Mouse (Mus musculus): ENCODE measurements around the gene Arhgef39. TPM values are rescaled to one million over a fixed set of nuclear protein-coding genes. Genes with fewer than 3 reads are reported as not detected.
"Not testable (repeated sequence)": the region's sequence is repeated elsewhere in the genome, so short reads cannot be mapped to it uniquely, and the experiment has no call there.

The Arhgef39 gene
- polyA plus RNA-seq, 1 experiment from 2014 or later, result 43.4 TPM

- peak overlapping the region; percentile 33 for H3K4me3 ChIP-seq (ENCODE audit: low read length)
- 0 out of 2 replicates have a peak, but pooled peaks cover 3% of the 10 kb centered on the region for H3K36me3 ChIP-seq (ENCODE audit: control insufficient read depth, insufficient read depth)
- peaks cover 12% of the 10 kb centered on the region for H3K4me1 ChIP-seq (ENCODE audit: control insufficient read depth, insufficient read depth, low read length)
- WGBS, result 44% methylated on average over 12 of the region's 12 CpGs
- no peak overlapping the region; the same call in 1 of the 2 replicates for H3K9ac ChIP-seq (ENCODE audit: low read length)
- H3K27me3 ChIP-seq (ENCODE audit: control insufficient read depth, insufficient read depth, low read length), result no peaks in the 10 kb centered on the region
- ATAC-seq (replicated peaks; ENCODE audit: extremely low read depth, insufficient read depth, low FRiP score), result no peak
- peaks cover 3% of the 10 kb centered on the region for H3K9me3 ChIP-seq (replicated peaks; ENCODE audit: control insufficient read depth, low read length)
- H3K27ac ChIP-seq (ENCODE audit: low read length), result peak overlapping the region; percentile 69
- peak overlapping the region; percentile 57 for H3K4me2 ChIP-seq (ENCODE audit: low read depth, low read length)
Observed at GRCm38 (mm10) chr4:43492101-43492820, 7.2 kb downstream of the Arhgef39 start.

- no peaks in the 10 kb centered on the region for H3K27me3 ChIP-seq (ENCODE audit: control insufficient read depth, insufficient read depth, low read length)
- H3K27ac ChIP-seq (ENCODE audit: low read length), result no peak overlapping the region
- no peak overlapping the region for H3K4me2 ChIP-seq (ENCODE audit: low read depth, low read length)
- 0 out of 2 replicates have a peak, but pooled peaks cover under 1% of the 10 kb centered on the region for H3K36me3 ChIP-seq (ENCODE audit: control insufficient read depth, insufficient read depth)
- 76% methylated on average over 5 of the region's 5 CpGs for WGBS
- peaks cover 3% of the 10 kb centered on the region for H3K9me3 ChIP-seq (replicated peaks; ENCODE audit: control insufficient read depth, low read length)
- peaks cover 12% of the 10 kb centered on the region for H3K4me1 ChIP-seq (ENCODE audit: control insufficient read depth, insufficient read depth, low read length)
- no peak overlapping the region for H3K9ac ChIP-seq (ENCODE audit: low read length)
- H3K4me3 ChIP-seq (ENCODE audit: low read length), result no peak overlapping the region
- no peak for ATAC-seq (replicated peaks; ENCODE audit: extremely low read depth, insufficient read depth, low FRiP score)
Observed at GRCm38 (mm10) chr4:43490801-43491200, 8.7 kb downstream of the Arhgef39 start.

- H3K36me3 ChIP-seq (ENCODE audit: control insufficient read depth, insufficient read depth), result no peaks in the 10 kb centered on the region
- no peak overlapping the region for H3K4me2 ChIP-seq (ENCODE audit: low read depth, low read length)
- no peak overlapping the region for H3K9ac ChIP-seq (ENCODE audit: low read length)
- no peak overlapping the region for H3K4me3 ChIP-seq (ENCODE audit: low read length)
- H3K4me1 ChIP-seq (ENCODE audit: control insufficient read depth, insufficient read depth, low read length), result peaks cover 6% of the 10 kb centered on the region
- H3K27ac ChIP-seq (ENCODE audit: low read length), result no peak overlapping the region
- WGBS, result 89% methylated on average over 3 of the region's 3 CpGs
- no peaks in the 10 kb centered on the region for H3K27me3 ChIP-seq (ENCODE audit: control insufficient read depth, insufficient read depth, low read length)
- ATAC-seq (replicated peaks; ENCODE audit: extremely low read depth, insufficient read depth, low FRiP score), result no peak
- peaks cover 3% of the 10 kb centered on the region for H3K9me3 ChIP-seq (replicated peaks; ENCODE audit: control insufficient read depth, low read length)
Observed at GRCm38 (mm10) chr4:43489611-43490010, 9.9 kb downstream of the Arhgef39 start.

GRCm38 (mm10) chr4:43485666-43486065 lies 13.8 kb downstream of the Arhgef39 start:
- 80% methylated on average over 5 of the region's 5 CpGs for WGBS

GRCm38 (mm10) chr4:43483535-43484091 lies 15.9 kb downstream of the Arhgef39 start, which contains the start of gene Sit1:
Sit1 (minus strand) TSS chr4:43483734.
- Histone ChIP-seq H3K9me3 (replicated peaks; ENCODE audit: control insufficient read depth, low read length) (no peaks in the 10 kb centered on the region; the same call in 1 of the 2 replicates), H3K36me3 (ENCODE audit: control insufficient read depth, insufficient read depth) (no peaks in the 10 kb centered on the region), H3K4me2 (ENCODE audit: low read depth, low read length) (peak within 1 kb of the TSS; percentile 26), H3K4me1 (ENCODE audit: control insufficient read depth, insufficient read depth, low read length) (0 out of 2 replicates have a peak, but pooled peaks cover under 1% of the 10 kb centered on the region), H3K4me3 (ENCODE audit: low read length) (peak within 1 kb of the TSS; percentile 14; the same call in 1 of the 2 replicates), H3K9ac (ENCODE audit: low read length) (0 out of 2 replicates have a peak within 1 kb of the TSS, but pooled peaks have one; percentile 21), H3K27me3 (ENCODE audit: control insufficient read depth, insufficient read depth, low read length) (no peaks in the 10 kb centered on the region), H3K27ac (ENCODE audit: low read length) (no peak within 1 kb of the TSS)
- peak; percentile 21; the same call in 1 of the 2 replicates for ATAC-seq (replicated peaks; ENCODE audit: extremely low read depth, insufficient read depth, low FRiP score)
- 53% methylated on average over 12 of the region's 12 CpGs for WGBS

More at GRCm38 (mm10) chr4:43485666-43486065, 13.8 kb downstream of the Arhgef39 start:
- H3K4me3 ChIP-seq (ENCODE audit: low read length); H3K4me2 ChIP-seq (ENCODE audit: low read depth, low read length); H3K9me3 ChIP-seq (replicated peaks; ENCODE audit: control insufficient read depth, low read length); H3K27me3 ChIP-seq (ENCODE audit: control insufficient read depth, insufficient read depth, low read length); ATAC-seq (replicated peaks; ENCODE audit: extremely low read depth, insufficient read depth, low FRiP score); H3K4me1 ChIP-seq (ENCODE audit: control insufficient read depth, insufficient read depth, low read length); H3K27ac ChIP-seq (ENCODE audit: low read length); H3K9ac ChIP-seq (ENCODE audit: low read length); H3K36me3 ChIP-seq (ENCODE audit: control insufficient read depth, insufficient read depth): not testable (repeated sequence)

- peak overlapping the region; percentile 0; the same call in 1 of the 2 replicates for H3K4me3 ChIP-seq (ENCODE audit: low read length)
Observed at GRCm38 (mm10) chr4:43482591-43482990, 16.9 kb downstream of the Arhgef39 start.

GRCm38 (mm10) chr4:43481894-43482456 lies 17.5 kb downstream of the Arhgef39 start:
- no peaks in the 10 kb centered on the region for H3K27me3 ChIP-seq (ENCODE audit: control insufficient read depth, insufficient read depth, low read length)
- no peak overlapping the region; the same call in 1 of the 2 replicates for H3K4me3 ChIP-seq (ENCODE audit: low read length)
- no peak overlapping the region for H3K9ac ChIP-seq (ENCODE audit: low read length)
- no peak overlapping the region for H3K27ac ChIP-seq (ENCODE audit: low read length)
- H3K4me1 ChIP-seq (ENCODE audit: control insufficient read depth, insufficient read depth, low read length), result peaks cover 4% of the 10 kb centered on the region; the same call in 1 of the 2 replicates
- no peaks in the 10 kb centered on the region; the same call in 1 of the 2 replicates for H3K9me3 ChIP-seq (replicated peaks; ENCODE audit: control insufficient read depth, low read length)
- H3K4me2 ChIP-seq (ENCODE audit: low read depth, low read length), result peak overlapping the region; percentile 26
- no peaks in the 10 kb centered on the region for H3K36me3 ChIP-seq (ENCODE audit: control insufficient read depth, insufficient read depth)
- WGBS, result 49% methylated on average over 7 of the region's 7 CpGs
- ATAC-seq (replicated peaks; ENCODE audit: extremely low read depth, insufficient read depth, low FRiP score), result no peak

More at GRCm38 (mm10) chr4:43482591-43482990, 16.9 kb downstream of the Arhgef39 start:
- no peak for ATAC-seq (replicated peaks; ENCODE audit: extremely low read depth, insufficient read depth, low FRiP score)
- WGBS, result 57% methylated on average over 10 of the region's 10 CpGs
- H3K27me3 ChIP-seq (ENCODE audit: control insufficient read depth, insufficient read depth, low read length), result no peaks in the 10 kb centered on the region
- H3K4me2 ChIP-seq (ENCODE audit: low read depth, low read length), result peak overlapping the region; percentile 26
- 0 out of 2 replicates have a peak overlapping the region, but pooled peaks have one; percentile 21 for H3K9ac ChIP-seq (ENCODE audit: low read length)
- no peaks in the 10 kb centered on the region for H3K36me3 ChIP-seq (ENCODE audit: control insufficient read depth, insufficient read depth)
- H3K9me3 ChIP-seq (replicated peaks; ENCODE audit: control insufficient read depth, low read length), result no peaks in the 10 kb centered on the region; the same call in 1 of the 2 replicates
- no peak overlapping the region for H3K27ac ChIP-seq (ENCODE audit: low read length)
- H3K4me1 ChIP-seq (ENCODE audit: control insufficient read depth, insufficient read depth, low read length), result peaks cover 4% of the 10 kb centered on the region; the same call in 1 of the 2 replicates

GRCm38 (mm10) chr4:43480985-43481384 lies 18.5 kb downstream of the Arhgef39 start:
- Histone ChIP-seq H3K9ac (ENCODE audit: low read length) (no peak overlapping the region), H3K27ac (ENCODE audit: low read length) (no peak overlapping the region), H3K4me1 (ENCODE audit: control insufficient read depth, insufficient read depth, low read length) (peaks cover 4% of the 10 kb centered on the region; the same call in 1 of the 2 replicates), H3K27me3 (ENCODE audit: control insufficient read depth, insufficient read depth, low read length) (no peaks in the 10 kb centered on the region), H3K36me3 (ENCODE audit: control insufficient read depth, insufficient read depth) (no peaks in the 10 kb centered on the region), H3K4me2 (ENCODE audit: low read depth, low read length) (no peak overlapping the region), H3K9me3 (replicated peaks; ENCODE audit: control insufficient read depth, low read length) (no peaks in the 10 kb centered on the region; the same call in 1 of the 2 replicates), H3K4me3 (ENCODE audit: low read length) (no peak overlapping the region)
- WGBS, result 76% methylated on average over 5 of the region's 5 CpGs
- no peak for ATAC-seq (replicated peaks; ENCODE audit: extremely low read depth, insufficient read depth, low FRiP score)
